Mouse (Mus musculus) kidney, postnatal 25 days (tissue): ENCODE results near the gene Adpgk.
"Not testable (repeated sequence)": the region's sequence is repeated elsewhere in the genome, so short reads cannot be mapped to it uniquely, and the experiment has no call there.

Source experiments
- DNase-seq, 2 experiments: peaks; one replicate each; pipeline ENCODE4 v3.0.0; 2021; ENCODE audit warnings: mixed read lengths in 2 of 2

Gene Adpgk

GRCm38 (mm10) chr9:59289529-59290115 is 1.7 kb upstream of the Adpgk start:
- no peak for DNase-seq

GRCm38 (mm10) chr9:59291688-59292492 is 532 bp downstream of the Adpgk start:
- DNase-seq: no peak

GRCm38 (mm10) chr9:59292493-59292875 is 1.1 kb downstream of the Adpgk start:
- DNase-seq: no peak

- DNase-seq: no peak
Observed at GRCm38 (mm10) chr9:59296419-59296818, 5.1 kb downstream of the Adpgk start.

GRCm38 (mm10) chr9:59307890-59308289 is 16.5 kb downstream of the Adpgk start:
- DNase-seq: no peak

GRCm38 (mm10) chr9:59310582-59311283 is 19.4 kb downstream of the Adpgk start:
- DNase-seq: no peak

- DNase-seq: no peak
Observed at GRCm38 (mm10) chr9:59311284-59311670, 19.9 kb downstream of the Adpgk start.

- DNase-seq: no peak
Observed at GRCm38 (mm10) chr9:59316206-59316605, 24.8 kb downstream of the Adpgk start.

- DNase-seq: no peak
Observed at GRCm38 (mm10) chr9:59324351-59324750, 33.0 kb downstream of the Adpgk start.

- no peak for DNase-seq
Observed at GRCm38 (mm10) chr9:59330055-59330454, 38.7 kb downstream of the Adpgk start.

- no peak for DNase-seq
Observed at GRCm38 (mm10) chr9:59336539-59336938, 45.2 kb downstream of the Adpgk start.

- DNase-seq: no peak
Observed at GRCm38 (mm10) chr9:59337889-59338288, 46.5 kb downstream of the Adpgk start.

- no peak for DNase-seq
Observed at GRCm38 (mm10) chr9:59338411-59338810, 47.1 kb downstream of the Adpgk start.

GRCm38 (mm10) chr9:59339107-59339506 is 47.7 kb downstream of the Adpgk start:
- no peak for DNase-seq

GRCm38 (mm10) chr9:59340002-59340401 is 48.6 kb downstream of the Adpgk start:
- peak in 1 of 2 experiments; percentile 29 for DNase-seq

- no peak for DNase-seq
Observed at GRCm38 (mm10) chr9:59346176-59346575, 54.8 kb downstream of the Adpgk start.

- no peak for DNase-seq
Observed at GRCm38 (mm10) chr9:59352586-59353252, 61.4 kb downstream of the Adpgk start.

- DNase-seq: peak; percentile 97
Observed at GRCm38 (mm10) chr9:59353253-59353639, 61.9 kb downstream of the Adpgk start, which contains the start of gene Bbs4. Gene Bbs4, minus strand, starts transcription at chr9:59353508.

- not testable (repeated sequence) for DNase-seq
Observed at GRCm38 (mm10) chr9:59358041-59358440, 66.7 kb downstream of the Adpgk start.

GRCm38 (mm10) chr9:59360487-59360886 is 69.1 kb downstream of the Adpgk start:
- not testable (repeated sequence) for DNase-seq

GRCm38 (mm10) chr9:59369220-59369619 is 77.9 kb downstream of the Adpgk start:
- DNase-seq: no peak

- no peak for DNase-seq
Observed at GRCm38 (mm10) chr9:59369646-59370045, 78.3 kb downstream of the Adpgk start.
